Mouse (Mus musculus) 416B (cell line): ENCODE results near the gene Psmd13.
A peak's percentile ranks its signal among the peaks of the same experiment; 100 is the strongest.

ENCODE experiments used
- DNase-seq: peaks from one replicate; pipeline ENCODE4 v3.0.0; 2011; ENCODE audit warnings: low read depth

Psmd13 gene

DNA sequence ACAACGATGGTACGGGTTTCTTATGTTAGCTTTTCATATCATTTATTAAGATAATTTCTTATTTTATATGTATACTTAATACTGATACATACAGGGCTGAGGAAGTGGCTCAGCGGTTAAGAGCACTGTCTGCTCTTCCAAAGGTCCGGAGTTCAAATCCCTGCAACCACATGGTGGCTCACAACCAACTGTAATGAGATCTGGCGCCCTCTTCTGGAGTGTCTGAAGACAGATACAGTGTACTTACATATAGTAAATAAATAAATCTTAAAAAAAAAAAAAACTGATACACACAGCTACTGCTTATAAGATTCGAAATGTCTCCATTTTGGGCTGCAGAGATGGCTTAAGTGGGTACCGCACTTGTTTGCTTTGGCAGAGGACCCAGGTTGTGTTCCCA is 25.9 kb downstream of the Psmd13 start:
- DNase-seq, result no peak

DNA sequence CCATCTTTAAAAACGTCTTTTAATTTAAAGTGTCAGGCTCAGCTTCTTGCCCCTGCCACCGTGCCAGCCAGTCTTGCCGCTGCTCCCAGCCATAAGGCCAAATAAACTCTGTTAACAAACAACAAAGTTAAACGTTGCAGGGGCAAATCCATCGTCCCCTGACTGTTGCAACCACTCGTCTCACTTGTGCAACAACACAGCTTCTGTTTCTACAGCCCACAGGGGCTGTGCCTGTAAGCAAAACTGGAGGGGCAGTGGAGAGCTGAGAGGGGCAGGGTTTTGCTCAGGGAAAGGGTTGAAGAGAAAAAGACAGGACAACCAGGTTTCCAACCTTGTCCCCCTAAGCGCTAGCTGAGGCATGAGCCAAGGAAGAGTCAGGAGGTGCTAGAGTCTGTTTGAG is 26.4 kb downstream of the Psmd13 start:
- peak; percentile 28 for DNase-seq

DNA sequence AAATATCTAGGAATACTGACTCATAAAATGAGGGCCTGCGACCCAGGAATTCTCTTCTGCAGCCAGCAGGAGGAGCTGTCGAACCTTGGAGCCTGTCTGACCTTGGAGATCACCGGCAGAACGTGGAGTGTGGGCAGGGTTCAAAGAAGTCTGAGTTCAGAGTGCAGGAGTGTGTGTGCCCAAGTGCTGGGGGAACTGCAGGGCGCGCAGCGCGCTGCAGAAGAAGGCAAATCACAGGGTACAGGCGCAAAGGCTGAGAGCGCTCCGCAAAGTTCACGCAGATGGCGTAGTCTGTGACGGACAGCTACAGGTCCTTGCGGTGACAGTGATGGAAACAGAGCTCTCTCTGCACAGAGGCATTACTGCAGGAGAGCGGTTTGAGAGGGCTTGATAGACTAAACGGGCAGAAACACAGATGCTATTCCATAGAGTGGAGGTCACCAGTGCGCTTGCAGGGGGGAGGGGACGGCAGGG is 26.9 kb downstream of the Psmd13 start:
- DNase-seq, result peak; percentile 81

- DNase-seq, result no peak
These were observed 30.5 kb downstream of the Psmd13 start for GRCm38 (mm10) chr7:140912293-140912692.

- DNase-seq, result no peak
These were observed 31.2 kb downstream of the Psmd13 start for GRCm38 (mm10) chr7:140912846-140913482.

DNA sequence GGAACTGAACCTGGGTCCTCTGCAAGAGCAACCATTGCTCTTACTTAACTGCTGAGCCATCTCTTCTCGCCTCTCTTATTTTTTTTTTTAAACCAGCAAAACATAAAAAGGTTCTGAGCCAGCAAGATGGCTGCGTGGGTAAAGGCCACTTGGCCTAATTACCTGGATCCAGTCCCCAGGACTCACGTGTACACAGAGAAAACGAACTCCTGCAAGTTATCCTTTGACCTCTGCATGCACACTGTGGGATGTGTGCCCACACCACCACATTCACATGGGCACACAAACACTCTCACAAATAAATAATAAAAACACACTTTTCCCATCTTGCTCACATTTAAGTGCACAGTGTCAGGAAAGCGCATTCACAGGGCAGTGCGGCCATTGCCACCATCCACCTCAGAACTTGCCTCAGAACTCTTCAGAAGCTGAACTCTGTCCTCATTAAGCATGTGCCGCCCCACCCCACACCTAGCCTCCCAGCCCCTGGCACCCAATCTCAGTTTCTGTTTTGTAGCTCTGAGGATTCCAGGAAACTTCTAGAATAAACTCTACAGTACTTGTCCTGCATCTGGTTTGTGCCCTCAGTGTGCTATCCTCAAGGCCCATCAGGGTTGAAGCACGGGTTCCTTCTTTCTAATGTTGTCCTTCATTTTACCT is 32.4 kb downstream of the Psmd13 start:
- DNase-seq, result no peak

DNA sequence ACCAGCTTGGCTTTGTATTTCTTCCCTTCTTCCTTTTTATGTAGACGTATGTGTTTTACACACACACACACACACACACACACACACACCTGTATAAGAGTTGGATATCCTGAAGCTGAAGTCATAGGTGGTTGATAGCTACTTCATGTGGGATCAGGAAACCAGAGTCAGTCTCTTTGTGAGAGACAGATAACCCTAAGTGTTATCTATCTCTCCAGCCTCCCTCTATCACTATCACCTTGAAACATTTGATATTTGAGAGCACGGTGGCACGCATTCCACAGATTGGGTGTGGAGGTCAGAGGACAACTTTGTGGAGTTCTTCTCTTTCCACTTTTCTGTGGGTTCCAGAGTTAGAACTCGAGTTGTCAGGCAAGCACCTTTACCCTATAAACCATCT is 38.1 kb downstream of the Psmd13 start:
- no peak for DNase-seq

DNA sequence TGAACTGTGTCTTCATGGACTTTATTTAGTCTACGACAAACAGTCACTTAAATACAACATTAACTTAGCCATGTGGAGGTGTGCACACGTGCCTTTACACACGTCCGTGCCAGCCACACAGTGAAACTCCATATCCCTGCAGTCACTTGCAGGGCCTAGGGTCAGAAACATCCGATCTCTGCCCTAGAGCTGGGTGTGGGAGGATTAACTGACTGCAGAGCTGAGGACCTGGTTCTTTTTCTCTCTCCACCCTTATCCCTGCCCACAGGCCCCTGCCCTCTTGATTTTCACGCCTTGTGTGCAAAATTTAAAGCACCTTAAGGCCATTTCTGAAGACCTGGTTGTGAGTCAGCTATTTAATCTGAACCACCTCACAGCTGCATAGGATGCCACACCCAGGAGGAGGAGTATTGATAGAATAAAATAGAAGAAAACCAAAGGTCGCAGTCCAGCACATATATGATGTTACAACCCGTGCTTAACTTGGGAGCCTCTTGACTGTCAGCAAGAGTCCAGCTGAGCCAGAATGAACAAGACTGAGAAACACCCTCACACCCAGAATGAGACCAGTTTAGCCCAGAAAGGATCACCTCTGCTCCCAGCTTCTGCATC is 38.8 kb downstream of the Psmd13 start, which contains the start of gene Nlrp6:
TSS of gene Nlrp6 (plus strand) at position 485 of the 612 bp plus-strand sequence.
- DNase-seq, result no peak

DNA sequence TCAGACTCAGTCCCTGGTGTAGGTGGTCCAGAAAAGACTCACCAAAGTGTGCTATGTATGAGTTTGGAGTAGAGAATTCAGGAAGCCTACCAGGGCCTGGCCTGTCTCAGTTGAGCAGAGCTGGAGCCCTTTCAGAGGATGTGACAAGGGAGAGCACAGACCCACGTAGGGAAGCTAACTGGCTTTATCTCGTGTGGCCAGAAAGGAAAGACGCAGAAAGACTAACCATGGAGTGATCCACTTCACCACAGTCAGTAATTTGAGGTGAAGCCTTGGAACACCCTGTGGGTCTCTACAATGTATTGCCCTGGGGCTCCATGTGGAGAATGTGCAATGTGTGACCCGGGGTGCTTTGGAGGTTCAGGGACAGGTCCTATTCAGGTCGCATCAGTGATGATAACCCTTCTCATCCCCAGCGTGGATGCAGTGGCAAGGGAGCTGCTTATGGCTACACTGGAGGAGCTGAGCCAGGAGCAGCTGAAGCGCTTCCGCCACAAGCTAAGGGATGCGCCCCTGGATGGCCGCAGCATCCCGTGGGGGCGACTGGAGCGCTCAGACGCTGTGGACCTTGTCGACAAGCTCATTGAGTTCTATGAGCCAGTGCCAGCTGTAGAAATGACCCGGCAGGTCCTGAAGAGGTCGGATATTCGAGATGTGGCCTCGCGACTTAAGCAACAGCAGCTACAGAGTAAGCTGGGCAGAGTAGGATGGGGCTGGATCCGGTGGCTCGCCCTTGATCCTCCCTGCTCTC is 39.6 kb downstream of the Psmd13 start:
- no peak for DNase-seq

- DNase-seq, result no peak
These were observed 40.8 kb downstream of the Psmd13 start for GRCm38 (mm10) chr7:140922398-140923069.

- no peak for DNase-seq
These were observed 41.5 kb downstream of the Psmd13 start for GRCm38 (mm10) chr7:140923070-140923775.

DNA sequence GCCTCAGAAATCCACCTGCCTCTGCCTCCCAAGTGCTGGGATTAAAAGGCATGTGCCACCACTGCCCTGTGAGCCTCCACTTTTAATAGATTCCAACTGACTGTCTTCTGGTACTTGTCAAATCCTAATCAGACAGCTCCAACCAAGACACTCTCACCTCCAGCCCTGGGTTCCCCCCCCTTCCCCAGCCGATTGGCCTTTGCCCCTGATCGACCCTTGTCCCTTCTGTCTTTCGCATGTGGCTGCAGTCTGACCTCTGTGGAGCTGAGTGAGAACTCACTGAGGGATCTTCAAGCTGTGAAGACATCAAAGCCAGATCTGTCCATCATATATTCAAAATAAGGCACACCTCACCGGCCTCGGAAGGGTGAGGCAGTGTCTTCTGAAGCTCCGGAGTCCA is 45.4 kb downstream of the Psmd13 start:
- no peak for DNase-seq

GRCm38 (mm10) chr7:140938436-140938835 is 56.7 kb downstream of the Psmd13 start:
- peak; percentile 58 for DNase-seq

DNA sequence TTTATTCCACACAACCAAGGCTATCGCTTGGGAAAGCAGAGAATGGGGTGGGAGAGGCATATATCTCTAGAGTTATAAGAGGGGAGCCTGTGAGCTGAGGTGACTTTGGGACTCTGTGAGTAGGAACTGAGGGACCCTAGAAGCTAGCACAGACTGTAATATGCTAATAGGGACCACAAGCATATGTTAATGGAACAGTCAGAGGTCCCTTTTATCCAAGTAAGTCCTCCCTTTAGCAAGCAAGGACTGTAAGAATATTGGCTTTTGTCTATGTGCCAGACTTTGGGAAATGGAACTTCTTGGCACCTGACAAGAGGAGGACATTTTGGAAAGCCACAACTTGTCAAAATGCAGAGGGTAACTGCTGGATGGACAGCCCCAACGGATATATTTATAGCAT is 57.1 kb downstream of the Psmd13 start:
- DNase-seq, result no peak

DNA sequence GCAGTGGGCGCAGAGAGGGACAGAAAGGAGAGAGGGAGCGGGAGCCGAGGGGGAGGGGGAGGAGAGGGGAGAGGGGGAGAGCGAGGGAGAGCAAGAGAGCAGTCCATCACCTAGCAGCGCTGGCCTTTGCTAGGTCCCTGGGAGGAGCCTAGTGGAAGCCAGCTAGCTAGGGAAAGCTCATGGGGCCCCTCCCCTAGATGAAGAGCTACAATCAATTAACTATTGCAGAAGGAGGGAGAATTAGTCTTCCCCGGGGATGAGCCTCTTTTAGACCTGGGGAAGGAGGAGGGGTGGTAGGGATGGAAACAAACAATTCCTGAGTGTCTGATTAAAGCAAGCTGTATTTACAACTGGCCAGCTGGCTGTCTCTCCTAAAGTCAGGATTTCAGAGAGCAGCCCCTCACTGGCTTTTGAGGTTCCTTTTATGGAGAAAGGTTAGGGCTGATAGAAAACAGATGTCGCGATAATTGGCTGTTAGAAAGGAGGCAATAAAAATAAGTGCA is 58.0 kb downstream of the Psmd13 start:
- DNase-seq, result no peak

GRCm38 (mm10) chr7:140941222-140942051 is 59.7 kb downstream of the Psmd13 start, which contains the start of gene Pgghg:
Gene Pgghg (plus strand): TSS chr7:140941391.
- peak; percentile 96 for DNase-seq

- DNase-seq, result no peak
These were observed 60.6 kb downstream of the Psmd13 start for GRCm38 (mm10) chr7:140942341-140942740.

DNA sequence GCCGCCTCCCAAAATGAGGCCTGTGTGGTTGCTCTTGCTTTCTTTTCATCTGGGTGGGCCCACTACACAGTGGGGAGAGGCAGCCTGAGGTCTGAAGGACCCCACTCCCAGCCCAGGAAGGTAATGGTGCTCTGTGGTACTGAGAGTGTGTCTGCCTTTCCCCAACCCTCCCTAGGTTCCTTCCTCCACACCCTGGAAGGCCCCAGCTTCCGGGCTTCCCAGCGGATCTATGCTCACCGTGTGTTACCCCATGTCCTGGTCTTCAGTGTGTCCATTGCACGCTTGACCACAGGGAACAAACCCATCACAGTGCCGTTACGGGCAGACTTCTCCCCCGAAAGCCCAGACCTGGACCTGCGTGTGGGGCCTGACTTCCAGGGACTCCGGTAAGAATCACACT is 61.0 kb downstream of the Psmd13 start:
- no peak for DNase-seq

DNA sequence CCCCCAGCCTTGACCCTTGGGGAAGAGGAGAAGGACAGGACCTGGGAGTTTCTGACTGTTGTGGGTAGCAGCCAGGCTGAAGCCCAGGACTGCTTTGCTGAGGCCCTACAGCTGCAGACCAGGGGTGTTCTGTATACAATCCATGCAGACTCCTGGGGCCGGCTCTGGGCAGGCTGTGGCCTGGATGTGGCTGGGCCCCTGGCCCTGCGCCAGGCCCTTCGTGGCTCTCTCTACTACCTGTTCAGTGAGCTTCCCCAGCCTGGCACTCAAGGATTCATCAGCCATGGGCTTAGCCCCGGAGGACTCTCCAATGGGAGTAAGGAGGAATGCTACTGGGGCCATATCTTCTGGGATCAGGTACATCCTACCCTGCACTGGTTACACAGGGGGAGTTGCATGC is 61.6 kb downstream of the Psmd13 start:
- DNase-seq, result peak; percentile 35

- no peak for DNase-seq
These were observed 62.5 kb downstream of the Psmd13 start for GRCm38 (mm10) chr7:140944236-140944635.
